Mouse (Mus musculus) testis, adult 2 months (tissue): ENCODE results near the gene Mdm1.

Experiments used
- CTCF ChIP-seq: fragments of 200-500 bp; IDR thresholded peaks from 2 replicates; pipeline ENCODE4 v1.5.1; 2012; ENCODE audit warnings: low read depth, mild to moderate bottlenecking, inconsistent platforms, low read length, moderate library complexity; ENCODE audit not compliant: control insufficient read depth, insufficient read depth, insufficient replicate concordance
- POLR2A ChIP-seq: fragments of 200-500 bp; IDR thresholded peaks from 2 replicates; pipeline ENCODE4 v1.6.1; 2012; ENCODE audit warnings: low read depth, mild to moderate bottlenecking, inconsistent platforms, low read length, moderate library complexity; ENCODE audit not compliant: control insufficient read depth

- no peak for TF ChIP-seq CTCF
- no peak for TF ChIP-seq POLR2A
These were observed 16.4 kb upstream of the Mdm1 start for GRCm38 (mm10) chr10:118125236-118125635.
